Mouse (Mus musculus): ENCODE results near the gene Cyth2. TPM values are rescaled to one million over a fixed set of nuclear protein-coding genes. Genes with fewer than 3 reads are reported as not detected.

Cyth2 gene
- polyA plus RNA-seq, 1 experiment, result 51.4 TPM

DNA sequence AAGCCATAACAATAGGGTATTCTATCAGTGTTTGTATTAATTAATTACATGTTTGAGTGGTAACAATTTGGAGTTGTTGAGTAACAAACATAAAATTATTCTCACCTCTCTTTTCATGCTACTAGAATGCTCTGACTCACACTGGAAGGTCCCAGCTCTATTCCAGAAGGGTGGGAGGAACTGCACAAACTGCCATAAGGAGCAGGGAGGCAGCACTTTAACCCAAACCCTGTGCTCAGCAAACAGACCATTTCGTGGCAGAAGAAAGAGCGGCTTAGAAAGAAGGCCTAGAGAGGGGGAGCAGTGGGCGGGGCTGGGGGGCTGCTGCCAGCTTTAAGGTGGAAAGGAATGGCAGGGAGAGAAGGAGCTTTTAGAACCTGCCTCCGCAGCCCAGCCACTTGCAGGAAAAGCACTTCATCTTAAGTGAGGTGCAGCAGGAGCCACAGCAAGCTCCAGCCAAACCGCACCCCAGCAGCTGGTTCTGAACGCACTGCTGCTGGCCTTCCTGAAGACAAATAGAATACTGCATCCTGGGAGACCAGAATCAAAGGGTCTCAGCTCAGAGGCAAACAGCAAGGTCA, 34.2 kb upstream of the Cyth2 start:
- Histone ChIP-seq H3K4me3 (ENCODE audit: low read depth, low read length) (no peak overlapping the region), H3K4me1 (ENCODE audit: control insufficient read depth, insufficient read depth, insufficient read length, low read length) (no peaks in the 10 kb centered on the region; the same call in 1 of the 2 replicates), H3K27ac (ENCODE audit: insufficient read depth, low read depth, low read length) (no peak overlapping the region), H3K27me3 (ENCODE audit: control insufficient read depth, insufficient read depth, low read length) (no peaks in the 10 kb centered on the region), H3K36me3 (ENCODE audit: control insufficient read depth, insufficient read depth, low read length) (no peaks in the 10 kb centered on the region)
- 38% methylated on average over 6 of the region's 6 CpGs for WGBS
- TF ChIP-seq CTCF (IDR thresholded peaks at IDR 0.05; ENCODE audit: extremely low read depth, insufficient read length, insufficient replicate concordance, low read depth, low read length) (no peak), POLR2A (IDR thresholded peaks at IDR 0.05; ENCODE audit: low read depth, low read length) (no peak)

DNA sequence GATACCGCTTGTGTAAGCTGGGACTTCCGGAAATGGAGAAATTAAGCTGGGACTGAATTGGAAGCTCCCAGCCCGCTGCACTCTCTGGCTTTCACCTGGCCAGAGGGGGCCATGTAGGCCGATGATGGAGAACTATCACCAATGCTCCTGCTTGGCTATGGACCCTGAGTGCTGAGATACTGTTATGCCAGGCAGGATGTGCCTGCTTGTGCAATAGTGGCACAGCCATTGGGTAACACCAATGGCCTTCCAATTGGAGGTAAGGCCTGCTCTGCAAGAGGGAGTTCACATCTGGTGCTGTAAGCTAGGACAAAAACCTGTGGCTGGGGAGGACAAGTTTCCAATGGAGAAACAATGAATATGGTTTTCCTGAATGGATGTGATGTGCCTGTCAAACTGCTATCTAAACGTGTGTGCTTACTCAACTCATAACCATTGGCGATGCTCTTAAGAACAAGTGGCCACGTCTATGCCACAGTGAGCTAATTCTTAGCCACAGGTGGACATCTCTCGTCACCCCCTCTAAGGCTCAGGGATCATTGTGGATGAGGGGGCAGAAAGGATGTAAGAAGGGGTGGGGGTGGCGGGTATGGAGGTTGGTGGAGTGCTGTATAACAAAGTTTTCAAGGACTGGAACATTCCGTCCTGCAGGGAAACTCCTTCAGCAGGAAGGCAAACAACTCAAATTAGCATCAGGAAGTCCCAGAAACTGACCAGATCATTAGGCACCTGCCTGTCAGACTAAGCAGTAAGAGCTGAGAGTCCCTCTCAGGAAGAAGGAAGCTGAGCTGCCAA, 28.8 kb upstream of the Cyth2 start:
- TF ChIP-seq CTCF (IDR thresholded peaks at IDR 0.05; ENCODE audit: extremely low read depth, insufficient read length, insufficient replicate concordance, low read depth, low read length) (no peak), POLR2A (IDR thresholded peaks at IDR 0.05; ENCODE audit: low read depth, low read length) (no peak)
- Histone ChIP-seq H3K4me3 (ENCODE audit: low read depth, low read length) (no peak overlapping the region), H3K4me1 (ENCODE audit: control insufficient read depth, insufficient read depth, insufficient read length, low read length) (no peaks in the 10 kb centered on the region; the same call in 1 of the 2 replicates), H3K27me3 (ENCODE audit: control insufficient read depth, insufficient read depth, low read length) (no peaks in the 10 kb centered on the region), H3K27ac (ENCODE audit: insufficient read depth, low read depth, low read length) (no peak overlapping the region), H3K36me3 (ENCODE audit: control insufficient read depth, insufficient read depth, low read length) (no peaks in the 10 kb centered on the region)
- 89% methylated on average over 10 of the region's 10 CpGs for WGBS

DNA sequence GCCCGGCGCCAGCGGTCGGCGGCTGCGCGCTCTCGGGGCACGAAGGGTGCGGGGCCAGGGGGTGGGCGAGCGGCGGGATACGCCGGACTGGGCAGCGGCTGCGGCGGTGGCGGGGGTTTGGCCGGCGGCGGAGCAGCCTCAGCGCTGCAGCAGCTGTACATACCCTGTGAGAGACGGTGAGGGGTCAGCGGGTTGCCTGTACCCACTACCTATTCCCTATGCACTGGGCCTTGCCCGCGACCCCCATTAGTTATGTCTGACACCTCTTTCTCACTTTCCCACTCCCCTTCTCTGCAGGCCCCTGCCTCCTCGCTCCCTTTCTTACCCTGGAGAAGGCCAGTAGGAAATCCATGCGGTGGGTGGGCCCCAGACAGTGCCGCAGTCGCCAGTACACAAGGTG, 19.5 kb upstream of the Cyth2 start:
- Histone ChIP-seq H3K4me3 (ENCODE audit: low read depth, low read length) (peak overlapping the region; percentile 42), H3K4me1 (ENCODE audit: control insufficient read depth, insufficient read depth, insufficient read length, low read length) (peaks cover 11% of the 10 kb centered on the region), H3K36me3 (ENCODE audit: control insufficient read depth, insufficient read depth, low read length) (no peaks in the 10 kb centered on the region), H3K27ac (ENCODE audit: insufficient read depth, low read depth, low read length) (no peak overlapping the region), H3K27me3 (ENCODE audit: control insufficient read depth, insufficient read depth, low read length) (peaks cover 36% of the 10 kb centered on the region)
- TF ChIP-seq POLR2A (IDR thresholded peaks at IDR 0.05; ENCODE audit: low read depth, low read length) (no peak), CTCF (IDR thresholded peaks at IDR 0.05; ENCODE audit: extremely low read depth, insufficient read length, insufficient replicate concordance, low read depth, low read length) (no peak)
- WGBS, result 11% methylated on average over 28 of the region's 31 CpGs

DNA sequence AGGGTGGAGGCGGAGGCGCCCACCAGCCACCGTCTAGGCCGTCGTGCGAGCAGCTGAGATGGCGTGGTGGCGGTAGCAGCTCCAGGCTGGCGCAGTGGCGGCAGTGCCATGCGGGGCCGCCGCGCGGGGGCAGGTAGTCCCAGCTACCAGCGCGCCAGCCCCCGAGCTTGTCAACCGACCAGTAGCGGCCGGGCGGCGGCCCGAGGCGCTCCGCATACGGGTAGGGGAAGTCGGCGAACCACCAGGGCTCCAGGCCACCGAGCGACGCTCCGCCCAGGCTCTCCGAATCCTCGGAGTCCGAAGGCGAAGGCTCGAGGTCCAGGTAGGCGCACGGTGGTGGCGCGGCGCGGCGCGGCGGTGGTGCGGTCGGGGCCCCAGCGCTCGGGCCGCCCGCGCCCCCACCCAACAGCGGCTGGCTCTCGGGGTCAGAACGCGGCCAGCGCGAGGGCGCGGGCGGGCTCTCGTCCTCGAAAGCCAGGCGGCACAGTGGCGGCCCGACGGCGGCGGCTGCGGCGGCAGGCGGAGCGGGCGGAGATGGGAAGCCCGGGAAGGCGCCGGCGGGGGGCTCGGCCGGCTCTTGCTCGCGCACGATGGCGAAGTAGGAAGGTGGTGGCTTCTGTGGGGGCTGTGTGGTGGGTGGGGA, 18.9 kb upstream of the Cyth2 start:
- WGBS, result under 1% methylated on average over 79 of the region's 86 CpGs
- Histone ChIP-seq H3K27ac (ENCODE audit: insufficient read depth, low read depth, low read length) (no peak overlapping the region), H3K36me3 (ENCODE audit: control insufficient read depth, insufficient read depth, low read length) (no peaks in the 10 kb centered on the region), H3K27me3 (ENCODE audit: control insufficient read depth, insufficient read depth, low read length) (peaks cover 36% of the 10 kb centered on the region), H3K4me3 (ENCODE audit: low read depth, low read length) (peak overlapping the region; percentile 42), H3K4me1 (ENCODE audit: control insufficient read depth, insufficient read depth, insufficient read length, low read length) (peaks cover 11% of the 10 kb centered on the region)
- TF ChIP-seq CTCF (IDR thresholded peaks at IDR 0.05; ENCODE audit: extremely low read depth, insufficient read length, insufficient replicate concordance, low read depth, low read length) (no peak), POLR2A (IDR thresholded peaks at IDR 0.05; ENCODE audit: low read depth, low read length) (no peak)

DNA sequence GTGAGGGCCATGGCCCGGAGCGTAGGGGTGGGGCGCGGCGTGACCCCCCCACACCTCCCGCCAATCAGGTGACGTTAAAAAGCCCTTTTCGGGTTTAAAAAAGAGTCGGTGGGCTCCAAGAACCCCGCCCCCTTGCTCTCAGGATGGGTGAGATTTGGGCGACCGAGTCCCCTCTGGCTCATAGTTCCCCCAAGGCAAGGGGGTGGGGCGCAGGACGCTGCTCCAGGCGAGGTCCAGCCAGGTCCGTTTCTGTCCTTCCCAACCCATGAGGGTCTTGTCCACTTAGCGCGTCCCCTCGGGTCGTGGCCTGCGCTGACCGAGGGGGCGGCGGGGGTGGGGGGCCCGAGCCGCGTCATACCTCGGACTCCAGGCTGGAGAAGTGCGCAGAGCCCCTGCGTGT, 18.0 kb upstream of the Cyth2 start:
- Histone ChIP-seq H3K36me3 (ENCODE audit: control insufficient read depth, insufficient read depth, low read length) (0 out of 2 replicates have a peak, but pooled peaks cover under 1% of the 10 kb centered on the region), H3K27ac (ENCODE audit: insufficient read depth, low read depth, low read length) (no peak overlapping the region), H3K27me3 (ENCODE audit: control insufficient read depth, insufficient read depth, low read length) (peaks cover 36% of the 10 kb centered on the region), H3K4me3 (ENCODE audit: low read depth, low read length) (no peak overlapping the region), H3K4me1 (ENCODE audit: control insufficient read depth, insufficient read depth, insufficient read length, low read length) (peaks cover 11% of the 10 kb centered on the region)
- WGBS, result 14% methylated on average over 30 of the region's 30 CpGs
- TF ChIP-seq CTCF (IDR thresholded peaks at IDR 0.05; ENCODE audit: extremely low read depth, insufficient read length, insufficient replicate concordance, low read depth, low read length) (no peak), POLR2A (IDR thresholded peaks at IDR 0.05; ENCODE audit: low read depth, low read length) (no peak)

DNA sequence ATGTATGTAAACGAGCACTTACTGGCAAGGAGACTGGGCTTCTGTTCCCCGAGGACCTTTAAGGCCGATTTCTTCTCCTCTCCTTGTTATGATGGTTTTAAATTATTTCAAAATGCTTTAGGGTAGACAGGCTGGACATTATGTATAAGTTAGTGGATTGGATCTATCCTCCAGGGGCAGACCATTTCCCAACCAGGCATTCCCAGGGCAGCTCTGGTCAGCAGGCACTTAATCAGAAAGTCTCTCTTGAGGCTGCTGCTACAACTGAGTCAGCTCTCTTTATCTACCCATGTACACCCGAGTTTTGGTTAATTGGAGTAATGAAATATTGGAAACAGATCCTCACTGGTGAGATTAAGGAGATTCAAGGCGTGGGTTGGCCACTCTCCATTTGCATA, 16.7 kb upstream of the Cyth2 start:
- Histone ChIP-seq H3K36me3 (ENCODE audit: control insufficient read depth, insufficient read depth, low read length) (peaks cover 11% of the 10 kb centered on the region; the same call in 1 of the 2 replicates), H3K27ac (ENCODE audit: insufficient read depth, low read depth, low read length) (no peak overlapping the region), H3K4me3 (ENCODE audit: low read depth, low read length) (peak overlapping the region; percentile 74; the same call in 1 of the 2 replicates), H3K4me1 (ENCODE audit: control insufficient read depth, insufficient read depth, insufficient read length, low read length) (peaks cover 11% of the 10 kb centered on the region), H3K27me3 (ENCODE audit: control insufficient read depth, insufficient read depth, low read length) (peaks cover 36% of the 10 kb centered on the region)
- TF ChIP-seq POLR2A (IDR thresholded peaks at IDR 0.05; ENCODE audit: low read depth, low read length) (no peak), CTCF (IDR thresholded peaks at IDR 0.05; ENCODE audit: extremely low read depth, insufficient read length, insufficient replicate concordance, low read depth, low read length) (no peak)
- WGBS, result 20% methylated on average over 5 of the region's 5 CpGs
